Mouse (Mus musculus) cortical plate, adult 2 months (tissue): ENCODE data around the gene Myl7.

Experiments used
- CTCF ChIP-seq: fragments of 200-500 bp; IDR thresholded peaks from 2 replicates; pipeline ENCODE4 v1.5.1; 2011; ENCODE audit warnings: mild to moderate bottlenecking, control low read depth, low read length; ENCODE audit not compliant: insufficient read depth; ENCODE audit errors: extremely low read depth
- POLR2A ChIP-seq: fragments of 200-500 bp; IDR thresholded peaks from 2 replicates; pipeline ENCODE4 v1.6.1; 2011; ENCODE audit warnings: mild to moderate bottlenecking, low read length, control low read depth; ENCODE audit not compliant: insufficient read depth; ENCODE audit errors: extremely low read depth

DNA sequence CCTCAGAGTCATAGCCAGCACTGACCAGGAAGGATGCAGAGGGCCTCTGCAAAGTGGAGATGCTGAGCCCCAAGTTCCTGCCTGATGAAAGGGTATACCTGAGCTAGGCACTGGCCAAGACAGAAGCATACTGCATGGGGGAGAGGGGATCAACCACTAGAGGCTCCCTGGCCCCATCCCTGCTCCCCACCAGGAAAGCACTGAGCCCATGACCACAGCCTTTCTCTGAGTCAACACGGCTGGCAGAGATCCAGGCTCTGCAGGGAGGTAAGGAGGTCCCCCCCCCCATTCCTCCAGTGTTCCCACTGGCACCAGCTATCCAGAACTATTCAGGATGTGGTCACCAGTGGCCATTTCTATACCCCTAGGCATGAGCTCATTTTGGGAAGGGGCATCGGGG is 49.3 kb downstream of the Myl7 start:
- TF ChIP-seq CTCF (no peak), POLR2A (no peak)
